Mouse (Mus musculus): ENCODE data around the gene Gm45808. TPM values are rescaled to one million over a fixed set of nuclear protein-coding genes. Genes with fewer than 3 reads are reported as not detected.
A peak's percentile ranks its signal among the peaks of the same experiment; 100 is the strongest.
"Not testable (repeated sequence)": the region's sequence is repeated elsewhere in the genome, so short reads cannot be mapped to it uniquely, and the experiment has no call there.

Gm45808 gene
- polyA plus RNA-seq, 2 experiments from 2014 or later: 0.62 TPM; not detected in 1

GRCm38 (mm10) chr7:45509181-45509882, 22.7 kb upstream of the Gm45808 start:
- peak; percentile 8 for ATAC-seq

- no peak for ATAC-seq
Observed at GRCm38 (mm10) chr7:45508561-45508960, 21.9 kb upstream of the Gm45808 start.

- ATAC-seq: no peak
Observed at GRCm38 (mm10) chr7:45507583-45507982, 21.0 kb upstream of the Gm45808 start.

- no peak for ATAC-seq
Observed at GRCm38 (mm10) chr7:45498427-45498826, 11.8 kb upstream of the Gm45808 start.

- ATAC-seq: no peak
Observed at GRCm38 (mm10) chr7:45494548-45494947, 7.9 kb upstream of the Gm45808 start.

- ATAC-seq: no peak
Observed at GRCm38 (mm10) chr7:45492951-45493350, 6.3 kb upstream of the Gm45808 start.

- no peak for ATAC-seq
Observed at GRCm38 (mm10) chr7:45492225-45492844, 5.7 kb upstream of the Gm45808 start.

- ATAC-seq: no peak
Observed at GRCm38 (mm10) chr7:45491264-45491663, 4.7 kb upstream of the Gm45808 start.

- no peak for ATAC-seq
Observed at GRCm38 (mm10) chr7:45490822-45491221, 4.2 kb upstream of the Gm45808 start.

- no peak for ATAC-seq
Observed at GRCm38 (mm10) chr7:45489578-45489977, 3.0 kb upstream of the Gm45808 start.

GRCm38 (mm10) chr7:45488293-45489204, 1.9 kb upstream of the Gm45808 start, which contains the start of gene Dhdh:
Gene Dhdh (minus strand): TSS chr7:45488805.
- ATAC-seq: peak; percentile 56

- no peak for ATAC-seq
Observed at GRCm38 (mm10) chr7:45487861-45488292, 1.3 kb upstream of the Gm45808 start.

- ATAC-seq: no peak
Observed at GRCm38 (mm10) chr7:45486158-45486557, 453 bp downstream of the Gm45808 start.

GRCm38 (mm10) chr7:45484985-45485384, 1.6 kb downstream of the Gm45808 start:
- ATAC-seq: not testable (repeated sequence)

- no peak for ATAC-seq
Observed at GRCm38 (mm10) chr7:45482166-45482565, 4.4 kb downstream of the Gm45808 start.

- ATAC-seq: peak; percentile 80
Observed at GRCm38 (mm10) chr7:45481374-45481927, 5.2 kb downstream of the Gm45808 start, which contains the start of gene Tulp2. Gene Tulp2 (plus strand): TSS chr7:45481877.

GRCm38 (mm10) chr7:45480310-45480709, 6.3 kb downstream of the Gm45808 start:
- not testable (repeated sequence) for ATAC-seq

GRCm38 (mm10) chr7:45478774-45479173, 7.8 kb downstream of the Gm45808 start:
- ATAC-seq: no peak

- peak; percentile 81 for ATAC-seq
Observed at GRCm38 (mm10) chr7:45477003-45477402, 9.6 kb downstream of the Gm45808 start.

GRCm38 (mm10) chr7:45476453-45476852, 10.2 kb downstream of the Gm45808 start:
- no peak for ATAC-seq

- ATAC-seq: no peak
Observed at GRCm38 (mm10) chr7:45475291-45475969, 11.2 kb downstream of the Gm45808 start.

GRCm38 (mm10) chr7:45470869-45471268, 15.7 kb downstream of the Gm45808 start:
- peak; percentile 59 for ATAC-seq
